In genomic region chr7:103827808-103828207, GRCm38 (mm10) we compare ENCODE assay signal across 8 mouse cellular contexts. TPM values are rescaled to one million over a fixed set of nuclear protein-coding genes. Genes with fewer than 3 reads are reported as not detected.
DNase-seq lines count a peak whose midpoint lies in the region; ATAC-seq lines count a peak whose summit lies in the region.

Hbb-bs (minus strand) TSS chr7:103828096.

- DNase-seq in layer of hippocampus, adult 8-10 months (ENCODE audit: low spot score in 2 of 2): no peak
- no peak for DNase-seq in layer of hippocampus, adult 9-11 months
- no peak for DNase-seq in left cerebral cortex, postnatal 25 days (ENCODE audit: low spot score in 2 of 2)
- DNase-seq in cerebellum, postnatal 10 days: no peak
- DNase-seq in T-cell, adult 2 months (ENCODE audit: low spot score): no peak

- H3K27me3 ChIP-seq in embryonic facial prominence, embryonic 12.5 days: no peaks in the 10 kb centered on the region
- no peaks in the 10 kb centered on the region for H3K27me3 ChIP-seq in heart, embryonic 15.5 days

- H3K9me3 ChIP-seq in embryonic facial prominence, embryonic 12.5 days: no peaks in the 10 kb centered on the region
- no peaks in the 10 kb centered on the region for H3K9me3 ChIP-seq in heart, embryonic 15.5 days (replicated peaks)

- intact Hi-C loops in left cerebral cortex, postnatal 25 days (cut with DNase I): no loop called here

- no peaks in the 10 kb centered on the region for H3K36me3 ChIP-seq in embryonic facial prominence, embryonic 12.5 days
- no peaks in the 10 kb centered on the region for H3K36me3 ChIP-seq in heart, embryonic 15.5 days

- no peak within 1 kb of the TSS for H3K4me3 ChIP-seq in embryonic facial prominence, embryonic 12.5 days
- H3K4me3 ChIP-seq in heart, embryonic 15.5 days: no peak within 1 kb of the TSS

- H3K4me1 ChIP-seq in embryonic facial prominence, embryonic 12.5 days: no peaks in the 10 kb centered on the region
- no peaks in the 10 kb centered on the region for H3K4me1 ChIP-seq in heart, embryonic 15.5 days (replicated peaks)

- H3K4me2 ChIP-seq in embryonic facial prominence, embryonic 12.5 days (replicated peaks): no peak within 1 kb of the TSS
- H3K4me2 ChIP-seq in heart, embryonic 15.5 days: no peak within 1 kb of the TSS

- no peak within 1 kb of the TSS for H3K9ac ChIP-seq in embryonic facial prominence, embryonic 12.5 days
- H3K9ac ChIP-seq in heart, embryonic 15.5 days: no peak within 1 kb of the TSS

- no peak within 1 kb of the TSS for H3K27ac ChIP-seq in embryonic facial prominence, embryonic 12.5 days
- no peak within 1 kb of the TSS for H3K27ac ChIP-seq in heart, embryonic 15.5 days

- no peak for ATAC-seq in embryonic facial prominence, embryonic 12.5 days (ENCODE audit: insufficient number of reproducible peaks, insufficient read depth, low FRiP score, low TSS enrichment)
- no peak for ATAC-seq in heart, embryonic 15.5 days (replicated peaks; ENCODE audit: insufficient number of reproducible peaks, insufficient read depth, low FRiP score, low read depth)
- ATAC-seq in monocyte, adult 5-6 weeks (replicated peaks; ENCODE audit: insufficient number of reproducible peaks, low FRiP score, low TSS enrichment, poor library complexity, severe bottlenecking): no peak

- WGBS in embryonic facial prominence, embryonic 12.5 days: 87% methylated on average over 4 of the region's 4 CpGs
- 83% methylated on average over 4 of the region's 4 CpGs for WGBS in heart, embryonic 15.5 days

RNA-seq across cellular contexts. Expression of gene Hbb-bs, which starts in this region (rescaled TPM):
- 100 to 1,000 TPM; 155 to 350 (median 222) TPM for total RNA-seq in layer of hippocampus, adult 8-10 months (2022)
- 706 and 771 TPM in 2 replicates for polyA plus RNA-seq in embryonic facial prominence, embryonic 12.5 days (2016; fragmentation: Nextera tagmentation; extraction: Ambion mirVana)
- polyA plus RNA-seq in heart, embryonic 15.5 days (2015; fragmentation: Nextera tagmentation; extraction: Ambion mirVana): 40,231 and 44,289 TPM in 2 replicates
- 100 to 1,000 TPM; 511 to 567 TPM for total RNA-seq in left cerebral cortex, postnatal 25 days (2021)
- total RNA-seq in monocyte, adult 5-6 weeks (2017): 710 to 7,610 TPM (median 7,195 TPM) in 3 replicates

Comparison
In these comparisons a context has a peak if more than half of its experiments do, and no peak if none do; other contexts are left out.
1. RNA of gene Hbb-bs (polyA plus RNA-seq): 40,231 to 44,289 TPM in heart, embryonic 15.5 days; 706 to 771 TPM in embryonic facial prominence, embryonic 12.5 days; every median in the first group is over 10 times any median in the second.